Mouse (Mus musculus) leukemia stem cell, adult 10-12 weeks (primary cell): ENCODE measurements around the gene Fscn2. TPM values are rescaled to one million over a fixed set of nuclear protein-coding genes. Genes with fewer than 3 reads are reported as not detected.

ENCODE experiments used
- polyA plus RNA-seq: library from polyadenylated mRNA; stranded (reverse); fragments of >175 nt; gene quantifications from 2 replicates; pipeline ENCODE4 v1.2.3, GENCODE M21; 2012; ENCODE audit warnings: low replicate concordance

Gene Fscn2
- not detected in 2 replicates for polyA plus RNA-seq

GRCm38 (mm10) chr11:120361295-120361694 is at the start of gene Fscn2:
TSS of gene Fscn2 (plus strand) at chr11:120361534.

GRCm38 (mm10) chr11:120347791-120348683 is 13.3 kb upstream of the Fscn2 start, which contains the start of gene Actg1:
TSS of gene Actg1 (minus strand) at chr11:120348542.

GRCm38 (mm10) chr11:120378611-120379540 is 17.5 kb downstream of the Fscn2 start, which contains the start of gene Faap100:
TSS of gene Faap100 (minus strand) at chr11:120378764.

Other genes with a start within 250 kb of the Fscn2 start
- 64.5 and 117 TPM in 2 replicates for gene Slc38a10, start 210.2 kb upstream of the Fscn2 start, polyA plus RNA-seq
- gene Bahcc1, start 128.6 kb upstream of the Fscn2 start, polyA plus RNA-seq: 1.1 and 1.7 TPM in 2 replicates
- gene Actg1, start 13.0 kb upstream of the Fscn2 start, polyA plus RNA-seq: 257 and 584 TPM in 2 replicates
- gene Faap100, start 17.2 kb downstream of the Fscn2 start, polyA plus RNA-seq: 16.7 and 41.0 TPM in 2 replicates
- gene Nploc4, start 76.2 kb downstream of the Fscn2 start, polyA plus RNA-seq: 82.3 and 226 TPM in 2 replicates
- 0.17 TPM in 1 of 2 replicates, not detected in the other for gene Tspan10, start 81.1 kb downstream of the Fscn2 start, polyA plus RNA-seq
- gene Pde6g, start 92.0 kb downstream of the Fscn2 start, polyA plus RNA-seq: 0.20 and 0.28 TPM in 2 replicates
- gene Oxld1, start 96.5 kb downstream of the Fscn2 start, polyA plus RNA-seq: 6.7 and 11.8 TPM in 2 replicates
- gene Ccdc137, start 96.6 kb downstream of the Fscn2 start, polyA plus RNA-seq: 33.7 and 46.9 TPM in 2 replicates
- gene Arl16, start 106.1 kb downstream of the Fscn2 start, polyA plus RNA-seq: 9.5 and 17.8 TPM in 2 replicates
- gene Mrpl12, start 123.1 kb downstream of the Fscn2 start, polyA plus RNA-seq: 288 and 518 TPM in 2 replicates
- 94.0 and 114 TPM in 2 replicates for gene Slc25a10, start 130.3 kb downstream of the Fscn2 start, polyA plus RNA-seq
- not detected in 2 replicates for gene Gcgr, start 169.2 kb downstream of the Fscn2 start, polyA plus RNA-seq
- 63.8 and 96.4 TPM in 2 replicates for gene Mcrip1, start 188.2 kb downstream of the Fscn2 start, polyA plus RNA-seq
- not detected in 2 replicates for gene Ppp1r27, start 189.6 kb downstream of the Fscn2 start, polyA plus RNA-seq
- gene P4hb, start 211.7 kb downstream of the Fscn2 start, polyA plus RNA-seq: 998 and 1,537 TPM in 2 replicates
- gene Arhgdia, start 220.1 kb downstream of the Fscn2 start, polyA plus RNA-seq: 596 and 1,231 TPM in 2 replicates
- gene Alyref, start 236.8 kb downstream of the Fscn2 start, polyA plus RNA-seq: 192 and 295 TPM in 2 replicates
- 39.8 and 162 TPM in 2 replicates for gene Anapc11, start 236.9 kb downstream of the Fscn2 start, polyA plus RNA-seq
- gene Npb, start 246.9 kb downstream of the Fscn2 start, polyA plus RNA-seq: 2.4 and 7.0 TPM in 2 replicates